27 mouse cellular contexts compared by ENCODE assay signal in genomic region chr9:66907126-66907525, GRCm38 (mm10). TPM values are rescaled to one million over a fixed set of nuclear protein-coding genes. Genes with fewer than 3 reads are reported as not detected.
DNase-seq lines count a peak whose midpoint lies in the region; ATAC-seq and TF ChIP-seq lines count a peak whose summit lies in the region.
"Had no signal": no experiment of that assay in that cellular context is flagged by ENCODE, and none has a peak within 500 bp of the region (broad histone marks: within the 10 kb centered on the region; RNA-seq: fewer than 3 reads in every experiment).

No protein-coding gene starts in this region.

- no peak for TF ChIP-seq CTCF in bone marrow macrophage, adult 2 months (IDR thresholded peaks at IDR 0.05; ENCODE audit: low read depth, low read length)
- no peak for TF ChIP-seq CTCF in liver, postnatal 0 days (IDR thresholded peaks at IDR 0.05; ENCODE audit: low read depth)

- H3K4me2 ChIP-seq in embryonic facial prominence, embryonic 13.5 days, result no peak overlapping the region
- no peak overlapping the region for H3K4me2 ChIP-seq in liver, postnatal 0 days (ENCODE audit: low read depth, low read length)
- H3K4me2 ChIP-seq: embryonic facial prominence, embryonic 12.5 days; embryonic facial prominence, embryonic 15.5 days; forebrain, embryonic 12.5 days had no signal

- no peak for TF ChIP-seq EP300 in liver, postnatal 0 days (IDR thresholded peaks at IDR 0.05; ENCODE audit: low read depth)

- no peaks in the 10 kb centered on the region for H3K36me3 ChIP-seq in embryonic facial prominence, embryonic 13.5 days
- H3K36me3 ChIP-seq in embryonic facial prominence, embryonic 10.5 days (replicated peaks), result peaks cover 8% of the 10 kb centered on the region
- peaks cover 18% of the 10 kb centered on the region for H3K36me3 ChIP-seq in macrophage (ENCODE audit: inconsistent target)
- peaks cover 9% of the 10 kb centered on the region; the same call in 1 of the 2 replicates for H3K36me3 ChIP-seq in liver, postnatal 0 days (replicated peaks; ENCODE audit: insufficient read depth, low read length)
- H3K36me3 ChIP-seq: embryonic facial prominence, embryonic 12.5 days; embryonic facial prominence, embryonic 15.5 days had no signal

- 78% methylated on average over 8 of the region's 8 CpGs for WGBS in embryonic facial prominence, embryonic 13.5 days
- WGBS in embryonic facial prominence, embryonic 10.5 days, result 84% methylated on average over 8 of the region's 8 CpGs
- 80% methylated on average over 8 of the region's 8 CpGs for WGBS in macrophage (ENCODE audit: missing documents)
- WGBS in liver, postnatal 0 days (ENCODE audit: insufficient replicate concordance), result 83% methylated on average over 8 of the region's 8 CpGs

- H3K27me3 ChIP-seq in embryonic facial prominence, embryonic 13.5 days, result no peaks in the 10 kb centered on the region
- H3K27me3 ChIP-seq in embryonic facial prominence, embryonic 10.5 days (replicated peaks; ENCODE audit: low read depth, poor library complexity, severe bottlenecking), result no peaks in the 10 kb centered on the region
- no peaks in the 10 kb centered on the region for H3K27me3 ChIP-seq in liver, postnatal 0 days (ENCODE audit: insufficient read depth, low read length)
- H3K27me3 ChIP-seq: CH12.LX; embryonic facial prominence, embryonic 12.5 days; embryonic facial prominence, embryonic 15.5 days; forebrain, embryonic 12.5 days; Patski had no signal

- TF ChIP-seq POLR2A in bone marrow macrophage, adult 2 months (IDR thresholded peaks at IDR 0.05; ENCODE audit: borderline replicate concordance, low read depth, low read length), result no peak

- ATAC-seq in embryonic facial prominence, embryonic 13.5 days (ENCODE audit: insufficient number of reproducible peaks, insufficient read depth, low FRiP score, low TSS enrichment, low read depth), result no peak
- ATAC-seq in liver, postnatal 0 days, result no peak
- ATAC-seq: activated CD4-positive, CD25-positive, alpha-beta regulatory T cell, adult 4 months; CD4-positive, CD25-positive, alpha-beta regulatory T cell, adult 4 months; forebrain, embryonic 14.5 days; forebrain, embryonic 16.5 days; Patski had no signal

- H3K27ac ChIP-seq in embryonic facial prominence, embryonic 13.5 days, result 0 out of 2 replicates have a peak overlapping the region, but pooled peaks have one; percentile 63
- H3K27ac ChIP-seq in embryonic facial prominence, embryonic 10.5 days (replicated peaks), result no peak overlapping the region
- peak overlapping the region; percentile 97 for H3K27ac ChIP-seq in bone marrow macrophage, adult 2 months (ENCODE audit: insufficient read depth, low read depth, low read length)
- H3K27ac ChIP-seq in macrophage, result peak overlapping the region; percentile 94
- no peak overlapping the region for H3K27ac ChIP-seq in liver, postnatal 0 days (ENCODE audit: low read depth)
- H3K27ac ChIP-seq: forebrain, embryonic 10.5 days; forebrain, embryonic 12.5 days had no signal

- no peaks in the 10 kb centered on the region for H3K9me3 ChIP-seq in embryonic facial prominence, embryonic 13.5 days
- no peaks in the 10 kb centered on the region for H3K9me3 ChIP-seq in embryonic facial prominence, embryonic 10.5 days
- H3K9me3 ChIP-seq in liver, postnatal 0 days (ENCODE audit: low read length), result no peaks in the 10 kb centered on the region
- H3K9me3 ChIP-seq: embryonic facial prominence, embryonic 12.5 days; embryonic facial prominence, embryonic 15.5 days; forebrain, embryonic 10.5 days; forebrain, embryonic 12.5 days had no signal

- DNase-seq in embryonic facial prominence, embryonic 10.5 days (ENCODE audit: low spot score), result no peak
- DNase-seq in liver, postnatal 0 days, result no peak
- DNase-seq: adrenal gland, adult 8-10 months; adrenal gland, postnatal 14 days; adrenal gland, postnatal 36 days; B cell, adult 2 months; cerebellum, adult 11 months; cerebellum, adult 18-20 months; cerebellum, adult 8-10 months; cerebellum, adult 9-11 months; cerebellum, postnatal 14 days; cerebellum, postnatal 36 days; embryo, embryonic 11 days had no signal

- peaks cover 100% of the 10 kb centered on the region for H3K79me2 ChIP-seq in macrophage (ENCODE audit: inconsistent target)

- peaks cover 12% of the 10 kb centered on the region for H3K4me1 ChIP-seq in embryonic facial prominence, embryonic 13.5 days
- H3K4me1 ChIP-seq in embryonic facial prominence, embryonic 10.5 days, result peaks cover 29% of the 10 kb centered on the region
- H3K4me1 ChIP-seq in bone marrow macrophage, adult 2 months (ENCODE audit: control insufficient read depth, insufficient read depth, low read length), result peaks cover 56% of the 10 kb centered on the region
- peaks cover 53% of the 10 kb centered on the region for H3K4me1 ChIP-seq in liver, postnatal 0 days (ENCODE audit: insufficient read depth)

- no peak overlapping the region for H3K4me3 ChIP-seq in embryonic facial prominence, embryonic 13.5 days
- H3K4me3 ChIP-seq in embryonic facial prominence, embryonic 10.5 days, result no peak overlapping the region
- H3K4me3 ChIP-seq in bone marrow macrophage, adult 2 months (ENCODE audit: insufficient read depth, low read length), result no peak overlapping the region
- no peak overlapping the region for H3K4me3 ChIP-seq in macrophage (ENCODE audit: inconsistent target)
- no peak overlapping the region for H3K4me3 ChIP-seq in liver, postnatal 0 days (ENCODE audit: low read depth, low read length)
- H3K4me3 ChIP-seq: embryonic facial prominence, embryonic 12.5 days; embryonic facial prominence, embryonic 15.5 days; erythroblast, embryonic 14.5 days; forebrain, embryonic 10.5 days; forebrain, embryonic 12.5 days had no signal

- no peak overlapping the region for H3K9ac ChIP-seq in embryonic facial prominence, embryonic 13.5 days
- H3K9ac ChIP-seq in liver, postnatal 0 days (replicated peaks), result no peak overlapping the region
- H3K9ac ChIP-seq: embryonic facial prominence, embryonic 12.5 days; embryonic facial prominence, embryonic 15.5 days; forebrain, embryonic 12.5 days had no signal

RNA-seq across cellular contexts. Expression of gene Rab8b, which starts 12.4 kb away (rescaled TPM):
- polyA plus RNA-seq in embryonic facial prominence, embryonic 13.5 days (2015; fragmentation: Nextera tagmentation; extraction: Ambion mirVana), result 20.6 and 26.0 TPM in 2 replicates
- 21.4 and 23.9 TPM in 2 replicates for polyA plus RNA-seq in embryonic facial prominence, embryonic 10.5 days (2016; fragmentation: Nextera tagmentation; extraction: Ambion mirVana)
- polyA plus RNA-seq in bone marrow macrophage, adult 2 months (2012; ENCODE audit: insufficient read depth, insufficient read length, missing spikeins), result 160 and 169 TPM in 2 replicates
- total RNA-seq in macrophage (2018; cell fraction: chromatin; rRNA removed), result 100 to 1,000 TPM in 24 of 26 experiments, 10 to 100 TPM in 2; 75.0 to 334 (median 129) TPM
- 100 to 1,000 TPM; 225 to 568 (median 292) TPM for total RNA-seq in macrophage (2018; cell fraction: cytosol; rRNA removed)
- total RNA-seq in macrophage (2018; cell fraction: nucleus; rRNA removed), result 100 to 1,000 TPM; 152 to 371 (median 210) TPM
- polyA plus RNA-seq in macrophage (2018), result 189 to 289 TPM (median 212 TPM) in 3 replicates
- polyA plus RNA-seq in liver, postnatal 0 days (2015; fragmentation: Nextera tagmentation; extraction: Ambion mirVana), result 9.1 and 10.7 TPM in 2 replicates

RNA-seq across cellular contexts. Expression of gene Rps27l, which starts 38.8 kb away (rescaled TPM):
- 725 and 760 TPM in 2 replicates for polyA plus RNA-seq in embryonic facial prominence, embryonic 13.5 days (2015; fragmentation: Nextera tagmentation; extraction: Ambion mirVana)
- polyA plus RNA-seq in embryonic facial prominence, embryonic 10.5 days (2016; fragmentation: Nextera tagmentation; extraction: Ambion mirVana), result 777 and 806 TPM in 2 replicates
- 256 and 349 TPM in 2 replicates for polyA plus RNA-seq in bone marrow macrophage, adult 2 months (2012; ENCODE audit: insufficient read depth, insufficient read length, missing spikeins)
- 10 to 100 TPM in 11 of 26 experiments, 1 to 10 TPM in 15; 2.9 to 55.4 (median 8.2) TPM for total RNA-seq in macrophage (2018; cell fraction: chromatin; rRNA removed)
- total RNA-seq in macrophage (2018; cell fraction: cytosol; rRNA removed), result 100 to 1,000 TPM; 179 to 384 (median 241) TPM
- total RNA-seq in macrophage (2018; cell fraction: nucleus; rRNA removed), result 10 to 100 TPM; 10.3 to 61.2 (median 24.7) TPM
- 167 to 496 TPM (median 309 TPM) in 3 replicates for polyA plus RNA-seq in macrophage (2018)
- 587 and 618 TPM in 2 replicates for polyA plus RNA-seq in liver, postnatal 0 days (2015; fragmentation: Nextera tagmentation; extraction: Ambion mirVana)

Comparison
In these comparisons a context has a peak if more than half of its experiments do, and no peak if none do; other contexts are left out.
1. H3K27ac ChIP-seq: peak in embryonic facial prominence, embryonic 13.5 days (single experiment), bone marrow macrophage, adult 2 months (single experiment) and macrophage (single experiment); none in embryonic facial prominence, embryonic 10.5 days (single experiment) and liver, postnatal 0 days (single experiment).